Mouse (Mus musculus) lung, embryonic 15.5 days (tissue): Measurements from ENCODE around the gene Olfr313. TPM values are rescaled to one million over a fixed set of nuclear protein-coding genes. Genes with fewer than 3 reads are reported as not detected.

ENCODE experiments used
- ATAC-seq: fragments of 200-750 bp; cut with Nextera tagmentation; 2 replicates; pipeline ENCODE4 v1.8.0; 2017; ENCODE audit warnings: moderate number of reproducible peaks, borderline replicate concordance; ENCODE audit not compliant: low FRiP score, low TSS enrichment; ENCODE audit errors: extremely low read depth
- H3K27ac ChIP-seq: fragments of 300-500 bp; sonication (generic); 2 replicates; pipeline ENCODE4 v1.5.1; 2015; ENCODE audit warnings: moderate library complexity, mild to moderate bottlenecking, inconsistent platforms
- H3K27me3 ChIP-seq: fragments of 300-500 bp; sonication (generic); 2 replicates; pipeline ENCODE4 v1.6.1; 2015; ENCODE audit warnings: inconsistent platforms
- H3K36me3 ChIP-seq: fragments of 300-500 bp; sonication (generic); 2 replicates; pipeline ENCODE4 v1.6.1; 2015; ENCODE audit warnings: inconsistent platforms
- H3K4me1 ChIP-seq: fragments of 300-500 bp; sonication (generic); 2 replicates; pipeline ENCODE4 v1.6.1; 2015; ENCODE audit warnings: inconsistent platforms
- H3K4me2 ChIP-seq: fragments of 300-500 bp; sonication (generic); 2 replicates; pipeline ENCODE4 v1.6.1; 2015; ENCODE audit warnings: inconsistent platforms, mild to moderate bottlenecking, moderate library complexity
- H3K4me3 ChIP-seq: fragments of 300-500 bp; sonication (generic); 2 replicates; pipeline ENCODE4 v1.5.1; 2015; ENCODE audit warnings: mild to moderate bottlenecking, inconsistent platforms
- H3K9ac ChIP-seq: fragments of 300-500 bp; sonication (generic); 2 replicates; pipeline ENCODE4 v1.6.1; 2015; ENCODE audit warnings: inconsistent platforms
- H3K9me3 ChIP-seq: fragments of 300-500 bp; sonication (generic); 2 replicates; pipeline ENCODE4 v1.6.1; 2016; ENCODE audit warnings: inconsistent platforms
- WGBS: fragments of 180-500 bp; shearing (Covaris S2); methylation state at CpG from one replicate; pipeline ENCODE4 v1.1.7; 2015; 5-methylcytosine and 5-hydroxymethylcytosine counted together
- polyA plus RNA-seq: library from polyadenylated mRNA; unstranded; fragments of >200 nt; fragmentation: Nextera tagmentation; extraction: Ambion mirVana; gene quantifications from 2 replicates; pipeline ENCODE4 v1.2.1, GENCODE M21; 2015

Olfr313 gene
- polyA plus RNA-seq, 1 experiment from 2014 or later = not detected

DNA sequence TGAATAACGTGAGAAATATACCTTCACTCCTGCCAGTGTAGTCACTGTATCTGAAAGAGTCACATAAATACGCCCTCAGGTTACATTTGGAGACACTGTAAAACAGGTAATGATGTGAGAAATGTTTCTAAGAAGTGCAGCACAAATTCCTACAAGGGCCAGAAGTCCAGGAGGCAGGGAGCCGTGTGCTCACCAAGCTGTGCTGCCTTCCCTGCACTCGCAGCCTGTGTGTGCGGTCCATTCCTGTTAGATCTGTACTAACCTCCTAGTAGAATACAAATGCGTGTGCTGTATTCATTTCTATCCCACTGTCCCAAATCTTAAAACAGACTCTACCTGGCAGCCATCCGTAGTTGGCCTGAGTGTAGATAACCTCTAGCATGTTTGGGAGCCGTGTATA, 45.9 kb downstream of the Olfr313 start:
- 94% methylated on average over 8 of the region's 8 CpGs for WGBS

DNA sequence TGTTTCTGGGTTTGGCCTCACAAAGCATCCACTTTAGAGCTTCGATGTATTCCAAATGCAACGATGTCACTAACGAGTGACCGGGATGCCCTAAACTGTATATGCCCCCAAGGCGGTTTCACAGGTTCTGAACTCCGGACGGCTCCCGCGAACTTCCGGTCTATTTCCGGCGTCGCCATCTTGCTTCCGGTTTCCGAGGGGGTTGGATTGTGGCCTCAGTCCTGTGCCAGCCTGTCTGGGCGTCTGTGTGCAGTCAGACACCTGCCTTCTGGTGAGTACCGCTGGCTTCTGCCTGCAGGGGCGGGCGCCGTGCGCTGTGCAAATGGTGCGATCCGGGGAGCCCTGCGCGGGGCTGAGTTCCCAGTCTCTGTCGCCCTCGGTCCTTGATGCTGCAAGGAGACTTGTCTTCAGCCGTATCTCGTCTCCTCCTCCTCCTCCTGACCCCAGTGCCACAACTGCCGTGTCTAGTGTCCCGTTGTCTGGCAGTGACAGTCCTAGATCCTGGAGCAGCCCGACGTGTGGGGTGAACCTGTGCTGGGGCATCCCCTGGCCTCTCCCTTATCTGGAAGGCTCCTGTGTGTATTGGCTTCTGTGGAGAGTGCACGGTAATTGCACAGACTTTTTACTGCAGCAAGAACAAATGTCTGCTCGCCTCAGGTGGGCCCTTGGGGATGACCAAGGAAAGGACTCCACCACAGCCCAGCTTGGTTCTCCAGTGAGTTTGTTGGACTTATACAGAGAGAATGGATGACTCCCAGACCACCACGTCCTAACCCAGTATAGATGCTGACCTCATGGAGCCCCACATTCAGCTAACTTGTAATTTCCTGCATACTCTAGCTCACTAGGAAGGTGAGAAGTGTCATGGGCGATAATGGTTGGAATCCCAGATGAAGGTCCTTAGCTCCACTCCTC, 52.5 kb downstream of the Olfr313 start, which contains the start of gene 2810021J22Rik:
Gene 2810021J22Rik, plus strand, starts transcription at position 178 of the 915 bp plus-strand sequence.
- H3K27ac ChIP-seq = peak within 1 kb of the TSS; percentile 69
- H3K9me3 ChIP-seq = no peaks in the 10 kb centered on the region
- peak within 1 kb of the TSS; percentile 60 for H3K9ac ChIP-seq
- ATAC-seq = peak; percentile 73
- peak within 1 kb of the TSS; percentile 77 for H3K4me3 ChIP-seq
- peaks cover 5% of the 10 kb centered on the region for H3K36me3 ChIP-seq
- peak within 1 kb of the TSS; percentile 63 for H3K4me2 ChIP-seq
- H3K27me3 ChIP-seq = no peaks in the 10 kb centered on the region
- H3K4me1 ChIP-seq = peaks cover 4% of the 10 kb centered on the region; the same call in 1 of the 2 replicates
- 3% methylated on average over 37 of the region's 37 CpGs for WGBS

More for the DNA sequence above, 45.9 kb downstream of the Olfr313 start:
- Histone ChIP-seq H3K27ac (no peak overlapping the region), H3K9ac (no peak overlapping the region), H3K4me2 (no peak overlapping the region), H3K4me1 (no peaks in the 10 kb centered on the region), H3K36me3 (peaks cover 49% of the 10 kb centered on the region), H3K27me3 (no peaks in the 10 kb centered on the region), H3K4me3 (no peak overlapping the region), H3K9me3 (peaks cover 9% of the 10 kb centered on the region; the same call in 1 of the 2 replicates)
- no peak for ATAC-seq

DNA sequence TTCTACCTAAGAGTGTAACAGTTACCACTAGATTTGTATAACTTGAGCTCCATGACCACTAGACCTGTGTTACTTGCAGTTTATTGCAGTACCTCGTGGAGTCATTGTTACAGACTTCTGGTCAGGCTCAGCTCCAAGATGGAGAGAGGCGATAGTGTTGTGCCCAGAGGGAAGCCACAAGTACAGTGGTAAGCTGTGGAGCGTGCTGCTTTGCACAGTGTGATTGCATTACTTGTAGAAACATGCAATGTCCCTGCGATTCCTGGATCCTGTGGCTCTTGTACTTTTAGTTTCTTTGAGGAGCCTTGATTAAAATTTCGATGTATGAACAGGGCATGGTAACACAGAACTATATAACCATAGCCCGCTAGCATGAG, 53.1 kb downstream of the Olfr313 start:
- Histone ChIP-seq H3K27me3 (no peaks in the 10 kb centered on the region), H3K4me1 (peaks cover 4% of the 10 kb centered on the region; the same call in 1 of the 2 replicates), H3K27ac (0 out of 2 replicates have a peak overlapping the region, but pooled peaks have one; percentile 69), H3K9ac (peak overlapping the region; percentile 60; the same call in 1 of the 2 replicates), H3K4me2 (peak overlapping the region; percentile 63), H3K9me3 (no peaks in the 10 kb centered on the region), H3K36me3 (peaks cover 5% of the 10 kb centered on the region), H3K4me3 (peak overlapping the region; percentile 77)
- ATAC-seq = no peak
- WGBS = 84% methylated on average over 6 of the region's 6 CpGs

Other genes starting within 250 kb of the Olfr313 start
- not detected in 2 replicates for gene Olfr224, start 244.4 kb upstream of the Olfr313 start, polyA plus RNA-seq
- gene Olfr325, start 237.3 kb upstream of the Olfr313 start, polyA plus RNA-seq = not detected in 2 replicates
- not detected in 2 replicates for gene Olfr324, start 219.9 kb upstream of the Olfr313 start, polyA plus RNA-seq
- not detected in 2 replicates for gene 2210407C18Rik, start 198.9 kb upstream of the Olfr313 start, polyA plus RNA-seq
- gene Olfr323, start 184.5 kb upstream of the Olfr313 start, polyA plus RNA-seq = not detected in 2 replicates
- 0.11 and 0.16 TPM in 2 replicates for gene Trim58, start 174.5 kb upstream of the Olfr313 start, polyA plus RNA-seq
- not detected in 2 replicates for gene Olfr322, start 156.2 kb upstream of the Olfr313 start, polyA plus RNA-seq
- gene Olfr320, start 133.9 kb upstream of the Olfr313 start, polyA plus RNA-seq = not detected in 2 replicates
- not detected in 2 replicates for gene Olfr319, start 115.8 kb upstream of the Olfr313 start, polyA plus RNA-seq
- gene Olfr318, start 91.0 kb upstream of the Olfr313 start, polyA plus RNA-seq = not detected in 2 replicates
- gene Olfr317, start 75.8 kb upstream of the Olfr313 start, polyA plus RNA-seq = not detected in 2 replicates
- not detected in 2 replicates for gene Olfr316, start 62.3 kb upstream of the Olfr313 start, polyA plus RNA-seq
- gene Olfr315, start 41.8 kb upstream of the Olfr313 start, polyA plus RNA-seq = not detected in 2 replicates
- gene Olfr314, start 32.0 kb upstream of the Olfr313 start, polyA plus RNA-seq = not detected in 2 replicates
- 4.5 and 5.7 TPM in 2 replicates for gene Fam183b, start 13.0 kb upstream of the Olfr313 start, polyA plus RNA-seq
- gene Olfr312, start 14.2 kb downstream of the Olfr313 start, polyA plus RNA-seq = not detected in 2 replicates
- not detected in 2 replicates for gene Olfr311, start 24.3 kb downstream of the Olfr313 start, polyA plus RNA-seq
- gene Gm12258, start 32.2 kb downstream of the Olfr313 start, polyA plus RNA-seq = 8.1 and 8.9 TPM in 2 replicates
- 7.6 and 7.9 TPM in 2 replicates for gene 2810021J22Rik, start 52.2 kb downstream of the Olfr313 start, polyA plus RNA-seq
- gene Zfp39, start 89.2 kb downstream of the Olfr313 start, polyA plus RNA-seq = 4.9 and 5.1 TPM in 2 replicates
- gene Btnl10, start 102.9 kb downstream of the Olfr313 start, polyA plus RNA-seq = 0.15 TPM in 1 of 2 replicates, not detected in the other
- gene Rnf187, start 123.9 kb downstream of the Olfr313 start, polyA plus RNA-seq = 241 and 245 TPM in 2 replicates
- gene Hist3h2ba, start 133.9 kb downstream of the Olfr313 start, polyA plus RNA-seq = 19.3 and 21.5 TPM in 2 replicates
- 22.2 and 23.7 TPM in 2 replicates for gene Hist3h2a, start 139.7 kb downstream of the Olfr313 start, polyA plus RNA-seq
- 0.31 and 0.39 TPM in 2 replicates for gene Trim17, start 139.7 kb downstream of the Olfr313 start, polyA plus RNA-seq
- 19.9 and 22.9 TPM in 2 replicates for gene Trim11, start 163.1 kb downstream of the Olfr313 start, polyA plus RNA-seq